Mouse (Mus musculus): ENCODE data around the gene Pcnt. TPM values are rescaled to one million over a fixed set of nuclear protein-coding genes. Genes with fewer than 3 reads are reported as not detected.
A peak's percentile ranks its signal among the peaks of the same experiment; 100 is the strongest.

Pcnt gene
- polyA plus RNA-seq, 1 experiment from 2014 or later: 8.8 TPM

DNA sequence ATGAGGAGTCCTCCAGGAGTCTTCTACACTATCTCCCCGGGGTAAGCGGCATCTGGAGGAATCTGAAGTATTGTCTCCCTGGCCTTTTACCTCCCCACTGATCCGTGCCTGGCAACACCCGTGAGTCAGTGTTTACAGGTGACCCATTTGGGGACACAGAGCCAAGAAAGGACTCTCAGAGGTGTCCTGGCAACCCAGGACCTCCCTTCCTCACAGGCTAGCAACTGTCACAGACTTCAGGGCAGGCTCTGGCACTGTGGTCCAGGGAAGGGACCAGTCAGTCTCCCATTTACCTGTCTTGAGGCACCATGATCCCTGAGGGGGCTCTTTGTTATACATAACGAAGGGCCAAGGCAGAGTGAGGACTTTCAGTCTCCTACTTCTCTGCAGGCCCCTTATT, 6.3 kb upstream of the Pcnt start, which contains the start of gene 2610028H24Rik:
2610028H24Rik (plus strand) TSS at position 231 of the 400 bp plus-strand sequence.
- Histone ChIP-seq H3K4me2 (no peak within 1 kb of the TSS), H3K9ac (no peak within 1 kb of the TSS), H3K4me1 (no peaks in the 10 kb centered on the region), H3K27ac (no peak within 1 kb of the TSS), H3K27me3 (replicated peaks) (no peaks in the 10 kb centered on the region), H3K4me3 (no peak within 1 kb of the TSS), H3K36me3 (replicated peaks) (no peaks in the 10 kb centered on the region), H3K9me3 (no peaks in the 10 kb centered on the region)
- 63% methylated on average over 5 of the region's 5 CpGs for WGBS
- no peak for ATAC-seq (replicated peaks)

- H3K9ac ChIP-seq: no peak overlapping the region
These were observed 5.0 kb upstream of the Pcnt start for GRCm38 (mm10) chr10:76447406-76448229.

GRCm38 (mm10) chr10:76445996-76446681, 3.6 kb upstream of the Pcnt start:
- Histone ChIP-seq H3K9ac (no peak overlapping the region), H3K4me3 (no peak overlapping the region), H3K36me3 (replicated peaks) (no peaks in the 10 kb centered on the region), H3K4me1 (peaks cover 14% of the 10 kb centered on the region), H3K27ac (no peak overlapping the region), H3K9me3 (no peaks in the 10 kb centered on the region), H3K4me2 (no peak overlapping the region), H3K27me3 (replicated peaks) (no peaks in the 10 kb centered on the region)
- no peak for ATAC-seq (replicated peaks)
- 81% methylated on average over 4 of the region's 4 CpGs for WGBS

More at GRCm38 (mm10) chr10:76447406-76448229, 5.0 kb upstream of the Pcnt start:
- Histone ChIP-seq H3K4me3 (no peak overlapping the region), H3K27ac (no peak overlapping the region), H3K36me3 (replicated peaks) (no peaks in the 10 kb centered on the region), H3K9me3 (no peaks in the 10 kb centered on the region), H3K27me3 (replicated peaks) (no peaks in the 10 kb centered on the region), H3K4me1 (peaks cover 7% of the 10 kb centered on the region), H3K4me2 (no peak overlapping the region)
- 84% methylated on average over 15 of the region's 15 CpGs for WGBS
- no peak for ATAC-seq (replicated peaks)

- ATAC-seq (replicated peaks): no peak
- Histone ChIP-seq H3K4me3 (0 out of 2 replicates have a peak within 1 kb of the TSS, but pooled peaks have one; percentile 82), H3K27me3 (replicated peaks) (no peaks in the 10 kb centered on the region), H3K27ac (no peak within 1 kb of the TSS), H3K9me3 (no peaks in the 10 kb centered on the region), H3K4me2 (no peak within 1 kb of the TSS), H3K9ac (no peak within 1 kb of the TSS), H3K4me1 (peaks cover 19% of the 10 kb centered on the region), H3K36me3 (replicated peaks) (peaks cover 16% of the 10 kb centered on the region; the same call in 1 of the 2 replicates)
- WGBS: 95% methylated on average over 17 of the region's 17 CpGs
These were observed 2.3 kb downstream of the Pcnt start, which contains the start of gene AC141477.1 for GRCm38 (mm10) chr10:76440281-76440680. TSS of gene AC141477.1 (minus strand) at chr10:76440444.

DNA sequence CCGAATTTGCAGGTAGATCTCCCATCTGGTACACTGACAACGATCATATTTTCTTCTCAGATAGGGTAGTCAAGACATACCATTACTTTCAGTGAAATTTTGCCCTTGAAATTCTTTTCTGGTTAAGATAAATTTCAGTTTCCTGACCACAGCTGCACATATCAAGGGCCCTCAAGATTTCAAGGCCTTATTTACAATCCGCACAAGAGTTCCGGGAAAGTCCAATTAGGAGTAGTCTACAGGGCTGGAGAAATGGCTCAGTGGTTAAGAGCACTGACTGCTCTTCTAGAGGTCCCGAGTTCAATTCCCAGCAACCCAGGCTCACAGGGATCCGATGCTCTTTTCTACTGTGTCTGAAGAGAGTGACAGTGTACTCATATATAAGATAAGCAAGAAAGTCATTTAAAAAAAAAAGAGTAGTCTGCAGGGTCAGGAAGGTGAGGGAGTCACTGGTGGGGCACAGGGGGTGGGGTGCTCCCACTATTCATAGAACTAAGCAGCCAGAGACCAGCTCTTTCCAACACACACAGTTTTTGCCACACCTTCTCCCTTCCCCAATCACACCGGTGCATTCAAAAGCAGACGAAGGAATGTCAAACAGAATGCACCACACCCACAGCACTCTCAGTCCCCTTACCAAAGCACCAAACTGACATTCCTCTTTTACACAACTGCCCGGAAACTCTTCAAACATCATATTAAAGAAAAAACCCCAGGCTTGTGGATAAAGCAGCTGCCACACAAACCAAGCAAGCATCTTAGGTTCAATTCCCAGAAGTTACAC, 3.3 kb downstream of the Pcnt start:
- Histone ChIP-seq H3K4me2 (no peak overlapping the region), H3K4me1 (peaks cover 19% of the 10 kb centered on the region), H3K27me3 (replicated peaks) (no peaks in the 10 kb centered on the region), H3K36me3 (replicated peaks) (peaks cover 25% of the 10 kb centered on the region; the same call in 1 of the 2 replicates), H3K27ac (no peak overlapping the region), H3K9me3 (no peaks in the 10 kb centered on the region), H3K9ac (no peak overlapping the region), H3K4me3 (no peak overlapping the region)
- no peak for ATAC-seq (replicated peaks)
- WGBS: 93% methylated on average over 9 of the region's 9 CpGs

GRCm38 (mm10) chr10:76433925-76434324, 8.7 kb downstream of the Pcnt start:
- WGBS: 91% methylated on average over 11 of the region's 11 CpGs
- no peak for ATAC-seq (replicated peaks)
- no peak overlapping the region for H3K4me2 ChIP-seq
- no peaks in the 10 kb centered on the region for H3K27me3 ChIP-seq (replicated peaks)
- H3K27ac ChIP-seq: no peak overlapping the region
- no peaks in the 10 kb centered on the region for H3K9me3 ChIP-seq
- H3K4me1 ChIP-seq: no peaks in the 10 kb centered on the region
- no peak overlapping the region for H3K9ac ChIP-seq
- peaks cover 60% of the 10 kb centered on the region; the same call in 1 of the 2 replicates for H3K36me3 ChIP-seq (replicated peaks)
- H3K4me3 ChIP-seq: no peak overlapping the region

DNA sequence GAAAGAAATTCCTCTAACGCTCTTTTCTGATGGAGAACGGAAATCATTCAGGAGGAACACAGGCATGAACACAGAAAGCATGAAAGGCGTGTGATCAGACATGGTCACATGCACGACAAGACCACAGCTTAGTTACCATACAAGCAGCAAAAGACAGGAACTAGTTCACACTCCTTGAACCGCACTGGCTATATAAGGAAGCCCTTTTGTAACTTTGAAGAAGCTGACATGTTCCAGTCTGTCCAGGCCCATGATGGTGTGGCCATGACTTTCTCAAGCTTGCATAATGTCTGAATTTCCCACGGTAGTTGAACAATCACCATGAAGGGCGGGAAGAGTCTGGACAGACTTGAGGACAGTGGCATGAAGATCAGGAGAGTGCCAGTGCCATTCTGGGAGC, 16.9 kb downstream of the Pcnt start:
- Histone ChIP-seq H3K9ac (no peak overlapping the region), H3K9me3 (no peaks in the 10 kb centered on the region), H3K4me1 (no peaks in the 10 kb centered on the region), H3K4me3 (no peak overlapping the region), H3K36me3 (replicated peaks) (peaks cover 45% of the 10 kb centered on the region), H3K4me2 (no peak overlapping the region), H3K27ac (no peak overlapping the region), H3K27me3 (replicated peaks) (no peaks in the 10 kb centered on the region)
- 95% methylated on average over 7 of the region's 7 CpGs for whole genome bisulfite sequencing
- no peak for ATAC-seq (replicated peaks)

DNA sequence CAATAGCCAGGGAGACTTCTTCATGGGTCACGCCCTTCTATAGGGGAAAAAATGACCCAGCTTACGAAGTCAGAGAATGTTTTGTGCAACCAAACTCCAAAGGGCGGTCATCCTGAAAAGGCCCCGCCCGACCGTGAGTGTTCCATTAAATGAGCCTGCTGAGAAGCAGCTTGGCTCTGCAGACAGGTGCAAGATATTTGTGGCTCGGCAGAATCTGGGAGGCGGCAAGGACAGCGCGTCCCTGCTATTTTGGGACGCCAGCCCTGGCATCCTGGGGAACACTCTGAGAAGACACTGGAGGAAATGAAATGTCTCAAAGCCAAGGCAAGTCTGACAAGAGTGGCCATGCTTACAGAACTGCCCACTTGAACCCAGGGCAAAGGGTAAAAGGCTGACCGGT, 25.8 kb downstream of the Pcnt start:
- H3K27ac ChIP-seq: no peak overlapping the region
- WGBS: 81% methylated on average over 12 of the region's 12 CpGs

GRCm38 (mm10) chr10:76408520-76408919, 34.1 kb downstream of the Pcnt start:
- Histone ChIP-seq H3K9ac (no peak overlapping the region), H3K4me1 (no peaks in the 10 kb centered on the region), H3K4me2 (no peak overlapping the region), H3K27ac (no peak overlapping the region), H3K4me3 (no peak overlapping the region), H3K27me3 (replicated peaks) (no peaks in the 10 kb centered on the region), H3K9me3 (no peaks in the 10 kb centered on the region), H3K36me3 (replicated peaks) (peaks cover 55% of the 10 kb centered on the region; the same call in 1 of the 2 replicates)
- ATAC-seq (replicated peaks): no peak
- 85% methylated on average over 10 of the region's 10 CpGs for WGBS

More for the DNA sequence above, 25.8 kb downstream of the Pcnt start:
- Histone ChIP-seq H3K4me2 (no peak overlapping the region), H3K4me1 (no peaks in the 10 kb centered on the region), H3K4me3 (no peak overlapping the region), H3K9ac (no peak overlapping the region), H3K9me3 (no peaks in the 10 kb centered on the region), H3K27me3 (replicated peaks) (no peaks in the 10 kb centered on the region), H3K36me3 (replicated peaks) (peaks cover 36% of the 10 kb centered on the region)
- no peak for ATAC-seq (replicated peaks)

DNA sequence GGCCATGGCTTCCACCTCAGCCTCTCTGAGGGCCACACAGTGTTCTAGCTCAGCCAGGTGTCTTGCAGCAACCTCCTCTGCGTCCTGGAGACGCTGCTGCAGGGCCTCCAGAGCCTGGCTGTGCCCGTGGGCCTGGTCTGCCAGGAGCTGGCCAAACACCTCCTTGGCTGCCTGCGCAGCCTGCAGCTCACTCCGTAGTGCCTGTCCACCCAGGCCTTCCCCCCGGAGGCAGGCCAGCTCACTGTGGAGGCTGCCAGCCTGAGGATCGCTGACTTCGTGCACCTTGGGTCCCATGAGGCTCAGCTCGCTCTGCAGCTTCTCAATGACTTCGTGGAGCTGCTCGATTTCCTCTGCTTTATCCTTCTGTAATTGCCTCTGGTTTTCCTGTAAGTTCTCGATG, 50.0 kb downstream of the Pcnt start:
- no peak overlapping the region for H3K4me3 ChIP-seq
- WGBS: 95% methylated on average over 12 of the region's 12 CpGs
- H3K4me2 ChIP-seq: no peak overlapping the region
- ATAC-seq (replicated peaks): no peak
- no peaks in the 10 kb centered on the region for H3K4me1 ChIP-seq
- no peaks in the 10 kb centered on the region for H3K27me3 ChIP-seq (replicated peaks)
- H3K9ac ChIP-seq: no peak overlapping the region
- H3K36me3 ChIP-seq (replicated peaks): peaks cover 19% of the 10 kb centered on the region
- H3K9me3 ChIP-seq: no peaks in the 10 kb centered on the region
- H3K27ac ChIP-seq: no peak overlapping the region

DNA sequence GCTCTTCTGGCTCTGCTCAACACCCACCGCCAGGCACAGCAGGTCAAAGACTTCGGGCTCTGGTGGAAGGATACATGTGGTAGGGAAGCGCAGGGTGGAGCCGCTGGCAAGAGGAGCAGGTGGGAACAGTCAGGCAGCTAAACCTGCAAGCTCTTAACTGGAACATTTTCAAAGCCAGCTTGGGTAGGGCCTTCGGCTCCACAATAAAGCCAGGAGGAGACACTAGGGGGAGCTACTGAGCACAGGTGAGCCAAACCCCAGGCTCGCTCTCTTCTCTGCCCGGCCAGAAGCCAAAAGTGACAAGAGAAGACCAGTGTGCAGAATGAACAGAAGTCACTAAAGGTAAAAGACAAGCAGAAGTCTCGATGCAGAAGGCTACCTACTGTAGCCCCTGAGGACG, 50.8 kb downstream of the Pcnt start:
- H3K27ac ChIP-seq: no peak overlapping the region
- H3K9me3 ChIP-seq: no peaks in the 10 kb centered on the region
- H3K36me3 ChIP-seq (replicated peaks): peaks cover 22% of the 10 kb centered on the region
- H3K4me1 ChIP-seq: no peaks in the 10 kb centered on the region
- H3K9ac ChIP-seq: no peak overlapping the region
- no peak for ATAC-seq (replicated peaks)
- 88% methylated on average over 9 of the region's 9 CpGs for WGBS
- no peaks in the 10 kb centered on the region for H3K27me3 ChIP-seq (replicated peaks)
- no peak overlapping the region for H3K4me2 ChIP-seq
- no peak overlapping the region for H3K4me3 ChIP-seq

GRCm38 (mm10) chr10:76391166-76391565, 51.4 kb downstream of the Pcnt start:
- H3K9me3 ChIP-seq: no peaks in the 10 kb centered on the region
- H3K4me1 ChIP-seq: no peaks in the 10 kb centered on the region
- ATAC-seq (replicated peaks): no peak
- no peak overlapping the region for H3K27ac ChIP-seq
- no peak overlapping the region for H3K4me3 ChIP-seq
- no peak overlapping the region for H3K4me2 ChIP-seq
- 94% methylated on average over 9 of the region's 9 CpGs for WGBS
- H3K9ac ChIP-seq: no peak overlapping the region
- peaks cover 22% of the 10 kb centered on the region for H3K36me3 ChIP-seq (replicated peaks)
- H3K27me3 ChIP-seq (replicated peaks): no peaks in the 10 kb centered on the region
